Mouse (Mus musculus): ENCODE measurements at regions not wholly inside any gene's neighbourhood (a gene's known extent, or its start where the extent isn't known, plus 50 kb on each side); places are given as distances from the start of the nearest gene placed in this dataset.

DNA sequence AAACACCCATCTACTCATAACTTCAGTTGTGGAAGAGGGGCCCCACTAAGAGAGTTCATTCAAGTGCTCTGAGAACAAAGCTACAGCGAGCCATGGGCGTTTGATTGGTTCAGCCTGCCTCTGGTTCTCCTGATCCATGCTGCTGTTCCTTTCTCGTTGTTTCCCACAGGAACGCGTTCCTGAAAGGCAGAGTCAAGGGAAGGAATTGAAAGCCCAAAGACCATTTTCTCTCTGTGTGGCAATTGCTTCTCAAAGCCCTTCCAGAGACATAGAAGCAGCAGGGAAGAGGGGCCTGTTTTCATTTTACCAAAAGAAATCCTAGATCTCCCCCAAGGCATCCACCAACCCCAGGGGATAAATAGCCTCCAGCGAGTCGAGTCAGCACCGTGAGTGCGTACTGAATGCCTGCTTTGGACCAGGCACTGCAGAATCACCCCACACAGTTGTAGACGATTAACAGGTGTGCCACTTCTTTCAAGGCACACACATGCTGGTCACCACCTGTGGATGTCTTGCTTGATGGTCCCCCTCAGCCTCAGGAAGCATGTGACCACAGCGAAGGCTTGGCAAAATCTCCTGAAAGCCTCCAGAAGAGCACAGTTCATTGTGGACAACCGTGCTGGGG lies 106.5 kb upstream of the Tsc22d1 start:
- no peak overlapping the region for H3K4me3 ChIP-seq (ENCODE audit: insufficient read depth, low read depth, low read length)
- 68% methylated on average over 12 of the region's 12 CpGs for WGBS
- no peaks in the 10 kb centered on the region for H3K36me3 ChIP-seq (ENCODE audit: control insufficient read depth, insufficient read depth, low read length)
- no peaks in the 10 kb centered on the region for H3K79me2 ChIP-seq (ENCODE audit: control insufficient read depth, insufficient read depth, low read length)
- H3K9ac ChIP-seq (ENCODE audit: low read depth, low read length): no peak overlapping the region
- no peak for DNase-seq (ENCODE audit: extremely low read depth, low read depth, low spot score)
- TF ChIP-seq CTCF (IDR thresholded peaks at IDR 0.05; ENCODE audit: low read depth, low read length) (no peak), POLR2A (IDR thresholded peaks at IDR 0.05; ENCODE audit: extremely low read depth, insufficient read depth, low read length) (no peak)
- peaks cover 7% of the 10 kb centered on the region; the same call in 1 of the 2 replicates for H3K4me1 ChIP-seq (ENCODE audit: control insufficient read depth, insufficient read depth, low read length)
- no peaks in the 10 kb centered on the region for H3K27me3 ChIP-seq (ENCODE audit: control insufficient read depth, insufficient read depth, low read length)
- H3K27ac ChIP-seq (replicated peaks; ENCODE audit: insufficient read depth, low read depth, low read length): no peak overlapping the region

DNA sequence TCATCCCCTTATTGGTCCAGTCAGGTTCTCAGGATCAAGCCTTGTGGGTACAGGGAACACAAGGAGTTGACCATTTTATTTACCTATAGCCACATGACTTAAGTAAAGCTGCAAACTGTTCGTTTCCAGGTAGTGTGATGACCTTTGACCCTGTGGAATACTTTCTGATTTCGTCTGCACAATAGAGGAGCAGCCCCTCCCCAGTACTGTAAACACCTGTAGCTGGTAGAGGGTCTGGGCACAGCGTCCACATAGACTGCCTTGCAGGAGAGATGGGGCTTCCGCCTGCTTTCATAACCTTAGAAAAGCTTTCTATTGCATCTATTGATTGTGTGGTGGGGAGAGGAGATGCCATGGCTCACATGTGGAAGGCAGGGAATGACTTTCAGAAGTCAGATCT lies 105.2 kb upstream of the Tsc22d1 start:
- peak; percentile 22 for DNase-seq (ENCODE audit: extremely low read depth, low read depth, low spot score)
- H3K4me1 ChIP-seq (ENCODE audit: control insufficient read depth, insufficient read depth, low read length): peaks cover 7% of the 10 kb centered on the region; the same call in 1 of the 2 replicates
- no peaks in the 10 kb centered on the region for H3K27me3 ChIP-seq (ENCODE audit: control insufficient read depth, insufficient read depth, low read length)
- H3K4me3 ChIP-seq (ENCODE audit: insufficient read depth, low read depth, low read length): no peak overlapping the region
- TF ChIP-seq POLR2A (IDR thresholded peaks at IDR 0.05; ENCODE audit: extremely low read depth, insufficient read depth, low read length) (no peak), CTCF (IDR thresholded peaks at IDR 0.05; ENCODE audit: low read depth, low read length) (no peak)
- WGBS: 37% methylated on average over 4 of the region's 4 CpGs
- no peak overlapping the region for H3K27ac ChIP-seq (replicated peaks; ENCODE audit: insufficient read depth, low read depth, low read length)
- H3K9ac ChIP-seq (ENCODE audit: low read depth, low read length): no peak overlapping the region
- no peaks in the 10 kb centered on the region for H3K36me3 ChIP-seq (ENCODE audit: control insufficient read depth, insufficient read depth, low read length)
- no peaks in the 10 kb centered on the region for H3K79me2 ChIP-seq (ENCODE audit: control insufficient read depth, insufficient read depth, low read length)

DNA sequence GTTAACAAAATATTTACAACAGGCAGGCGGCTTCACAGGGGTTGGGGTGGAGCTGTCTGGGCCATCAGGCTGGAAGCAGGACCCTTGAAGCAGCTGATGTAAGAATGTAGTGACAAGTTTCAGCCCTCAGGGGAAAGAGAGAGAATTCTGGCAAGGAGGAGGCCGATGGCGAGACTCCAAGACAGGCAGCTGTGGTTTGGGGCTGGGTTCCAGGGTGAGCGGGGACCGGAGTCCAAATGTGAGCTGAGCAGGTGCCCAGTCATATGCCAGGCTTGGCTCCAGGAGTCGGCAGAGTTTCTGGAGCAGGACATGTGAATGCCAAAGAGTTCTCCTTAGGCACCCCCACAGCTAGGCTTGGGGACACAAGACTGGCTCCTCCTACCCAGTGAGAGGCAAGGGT lies 104.5 kb upstream of the Tsc22d1 start:
- H3K79me2 ChIP-seq (ENCODE audit: control insufficient read depth, insufficient read depth, low read length): no peaks in the 10 kb centered on the region
- no peak overlapping the region for H3K27ac ChIP-seq (replicated peaks; ENCODE audit: insufficient read depth, low read depth, low read length)
- peak; percentile 71 for DNase-seq (ENCODE audit: extremely low read depth, low read depth, low spot score)
- no peak for TF ChIP-seq CTCF (IDR thresholded peaks at IDR 0.05; ENCODE audit: low read depth, low read length)
- no peak for TF ChIP-seq POLR2A (IDR thresholded peaks at IDR 0.05; ENCODE audit: extremely low read depth, insufficient read depth, low read length)
- no peaks in the 10 kb centered on the region for H3K27me3 ChIP-seq (ENCODE audit: control insufficient read depth, insufficient read depth, low read length)
- no peak overlapping the region for H3K4me3 ChIP-seq (ENCODE audit: insufficient read depth, low read depth, low read length)
- 34% methylated on average over 6 of the region's 6 CpGs for WGBS
- H3K36me3 ChIP-seq (ENCODE audit: control insufficient read depth, insufficient read depth, low read length): no peaks in the 10 kb centered on the region
- no peak overlapping the region for H3K9ac ChIP-seq (ENCODE audit: low read depth, low read length)
- H3K4me1 ChIP-seq (ENCODE audit: control insufficient read depth, insufficient read depth, low read length): peaks cover 7% of the 10 kb centered on the region; the same call in 1 of the 2 replicates

- H3K9ac ChIP-seq (ENCODE audit: low read depth, low read length): no peak overlapping the region
- no peaks in the 10 kb centered on the region for H3K36me3 ChIP-seq (ENCODE audit: control insufficient read depth, insufficient read depth, low read length)
- peaks cover 7% of the 10 kb centered on the region; the same call in 1 of the 2 replicates for H3K4me1 ChIP-seq (ENCODE audit: control insufficient read depth, insufficient read depth, low read length)
- no peak overlapping the region for H3K27ac ChIP-seq (replicated peaks; ENCODE audit: insufficient read depth, low read depth, low read length)
- WGBS: 87% methylated on average over 14 of the region's 14 CpGs
- no peak for DNase-seq (ENCODE audit: extremely low read depth, low read depth, low spot score)
- H3K4me3 ChIP-seq (ENCODE audit: insufficient read depth, low read depth, low read length): no peak overlapping the region
- TF ChIP-seq CTCF (IDR thresholded peaks at IDR 0.05; ENCODE audit: low read depth, low read length) (no peak), POLR2A (IDR thresholded peaks at IDR 0.05; ENCODE audit: extremely low read depth, insufficient read depth, low read length) (no peak)
- H3K79me2 ChIP-seq (ENCODE audit: control insufficient read depth, insufficient read depth, low read length): no peaks in the 10 kb centered on the region
- H3K27me3 ChIP-seq (ENCODE audit: control insufficient read depth, insufficient read depth, low read length): no peaks in the 10 kb centered on the region
Observed at GRCm38 (mm10) chr14:76313424-76314190, 101.2 kb upstream of the Tsc22d1 start.

DNA sequence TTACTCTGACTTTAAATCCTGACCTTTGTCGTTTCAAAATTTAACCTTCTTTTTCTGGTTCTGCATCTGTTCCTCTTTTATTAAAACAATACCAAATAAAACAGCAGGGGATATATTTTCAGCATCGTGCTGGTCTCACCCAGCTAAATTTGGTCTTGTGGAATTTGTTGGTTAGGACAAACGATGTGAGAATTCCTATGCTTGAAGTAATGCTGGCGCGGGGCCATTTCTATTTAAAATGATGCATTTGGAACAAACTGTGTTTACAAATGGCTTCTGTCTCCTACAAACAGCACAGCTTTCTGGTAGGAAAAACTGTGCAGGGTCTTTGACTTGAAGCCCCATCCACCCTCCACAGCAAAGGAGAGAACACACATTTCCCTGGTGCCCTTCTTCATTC lies 96.3 kb upstream of the Tsc22d1 start:
- 87% methylated on average over 5 of the region's 5 CpGs for WGBS
- DNase-seq (ENCODE audit: extremely low read depth, low read depth, low spot score): no peak
- H3K36me3 ChIP-seq (ENCODE audit: control insufficient read depth, insufficient read depth, low read length): no peaks in the 10 kb centered on the region
- no peak overlapping the region for H3K9ac ChIP-seq (ENCODE audit: low read depth, low read length)
- no peaks in the 10 kb centered on the region for H3K4me1 ChIP-seq (ENCODE audit: control insufficient read depth, insufficient read depth, low read length)
- no peak for TF ChIP-seq CTCF (IDR thresholded peaks at IDR 0.05; ENCODE audit: low read depth, low read length)
- TF ChIP-seq POLR2A (IDR thresholded peaks at IDR 0.05; ENCODE audit: extremely low read depth, insufficient read depth, low read length): no peak
- H3K27ac ChIP-seq (replicated peaks; ENCODE audit: insufficient read depth, low read depth, low read length): no peak overlapping the region
- no peaks in the 10 kb centered on the region for H3K79me2 ChIP-seq (ENCODE audit: control insufficient read depth, insufficient read depth, low read length)
- H3K27me3 ChIP-seq (ENCODE audit: control insufficient read depth, insufficient read depth, low read length): no peaks in the 10 kb centered on the region
- H3K4me3 ChIP-seq (ENCODE audit: insufficient read depth, low read depth, low read length): no peak overlapping the region

GRCm38 (mm10) chr14:76324246-76324645 lies 90.5 kb upstream of the Tsc22d1 start:
- H3K27ac ChIP-seq (replicated peaks; ENCODE audit: insufficient read depth, low read depth, low read length): no peak overlapping the region
- H3K9ac ChIP-seq (ENCODE audit: low read depth, low read length): no peak overlapping the region
- no peak overlapping the region for H3K4me3 ChIP-seq (ENCODE audit: insufficient read depth, low read depth, low read length)
- DNase-seq (ENCODE audit: extremely low read depth, low read depth, low spot score): no peak
- H3K27me3 ChIP-seq (ENCODE audit: control insufficient read depth, insufficient read depth, low read length): no peaks in the 10 kb centered on the region; the same call in 1 of the 2 replicates
- no peak for TF ChIP-seq CTCF (IDR thresholded peaks at IDR 0.05; ENCODE audit: low read depth, low read length)
- no peak for TF ChIP-seq POLR2A (IDR thresholded peaks at IDR 0.05; ENCODE audit: extremely low read depth, insufficient read depth, low read length)
- 84% methylated on average over 1 of the region's 1 CpGs for WGBS
- H3K4me1 ChIP-seq (ENCODE audit: control insufficient read depth, insufficient read depth, low read length): no peaks in the 10 kb centered on the region
- H3K36me3 ChIP-seq (ENCODE audit: control insufficient read depth, insufficient read depth, low read length): no peaks in the 10 kb centered on the region
- H3K79me2 ChIP-seq (ENCODE audit: control insufficient read depth, insufficient read depth, low read length): no peaks in the 10 kb centered on the region

Data from liver, adult 2 months (tissue).